Mouse (Mus musculus) stomach, postnatal 0 days (tissue): Measurements from ENCODE around the gene Slc9b1. TPM values are rescaled to one million over a fixed set of nuclear protein-coding genes. Genes with fewer than 3 reads are reported as not detected.

Experiments used
- ATAC-seq: fragments of 200-750 bp; cut with Nextera tagmentation; 2 replicates; pipeline ENCODE4 v1.8.0; 2017; ENCODE audit not compliant: low FRiP score, low TSS enrichment
- DNase-seq: peaks from one replicate; pipeline ENCODE4 v3.0.0-alpha.2; 2016; ENCODE audit warnings: low spot score
- H3K27ac ChIP-seq: fragments of 300-500 bp; sonication (generic); replicated peaks from 2 replicates; pipeline ENCODE4 v1.5.1; 2014; ENCODE audit warnings: mild to moderate bottlenecking, control low read depth
- H3K27me3 ChIP-seq: fragments of 300-500 bp; sonication (generic); 2 replicates; pipeline ENCODE4 v1.6.1; 2014; ENCODE audit warnings: low read length; ENCODE audit not compliant: control insufficient read depth, insufficient read depth
- H3K36me3 ChIP-seq: fragments of 300-500 bp; sonication (generic); 2 replicates; pipeline ENCODE4 v1.6.1; 2014; ENCODE audit warnings: low read length, mixed read lengths; ENCODE audit not compliant: control insufficient read depth, insufficient read depth
- H3K4me1 ChIP-seq: fragments of 300-500 bp; sonication (generic); replicated peaks from 2 replicates; pipeline ENCODE4 v1.6.1; 2014; ENCODE audit warnings: antibody characterized with exemption; ENCODE audit not compliant: control insufficient read depth, insufficient read depth
- H3K4me2 ChIP-seq: fragments of 300-500 bp; sonication (generic); replicated peaks from 2 replicates; pipeline ENCODE4 v1.6.1; 2014; ENCODE audit warnings: low read depth, mild to moderate bottlenecking, control low read depth, moderate library complexity
- H3K4me3 ChIP-seq: fragments of 300-500 bp; sonication (generic); 2 replicates; pipeline ENCODE4 v1.5.1; 2014; ENCODE audit warnings: low read depth, low read length, control low read depth
- H3K9ac ChIP-seq: fragments of 300-500 bp; sonication (generic); 2 replicates; pipeline ENCODE4 v1.6.1; 2014; ENCODE audit warnings: mild to moderate bottlenecking, low read length, control low read depth, mixed read lengths
- H3K9me3 ChIP-seq: fragments of 300-500 bp; sonication (generic); 2 replicates; pipeline ENCODE4 v1.6.1; 2016; ENCODE audit warnings: low read length; ENCODE audit not compliant: control insufficient read depth
- CTCF ChIP-seq: IDR thresholded peaks from 2 replicates; pipeline ENCODE4 v1.5.1; 2016; ENCODE audit warnings: antibody characterized with exemption, low read depth, mild to moderate bottlenecking, moderate library complexity
- EP300 ChIP-seq: optimal IDR thresholded peaks from 2 replicates; pipeline ENCODE3; 2016; ENCODE audit warnings: antibody characterized with exemption
- WGBS: fragments of 180-500 bp; shearing (Covaris S2); extraction: QIAGEN DNeasy Blood & Tissue Kit; methylation state at CpG from one replicate; pipeline ENCODE4 v1.1.7; 2014; 5-methylcytosine and 5-hydroxymethylcytosine counted together
- polyA plus RNA-seq: library from polyadenylated mRNA; unstranded; fragments of >200 nt; fragmentation: Nextera tagmentation; extraction: Ambion mirVana; gene quantifications from 2 replicates; pipeline ENCODE4 v1.2.1, GENCODE M21; 2015

Slc9b1 gene
- polyA plus RNA-seq, 1 experiment from 2014 or later = 0.07 TPM

- H3K4me1 ChIP-seq = no peaks in the 10 kb centered on the region
- no peaks in the 10 kb centered on the region for H3K36me3 ChIP-seq
- DNase-seq (no peak), ATAC-seq (no peak)
- no peak overlapping the region for H3K9ac ChIP-seq
- no peak overlapping the region for H3K4me3 ChIP-seq
- H3K9me3 ChIP-seq = no peaks in the 10 kb centered on the region
- no peaks in the 10 kb centered on the region for H3K27me3 ChIP-seq
- 88% methylated on average over 3 of the region's 3 CpGs for WGBS
- no peak overlapping the region for H3K4me2 ChIP-seq
- TF ChIP-seq CTCF = no peak
- TF ChIP-seq EP300 = no peak
- no peak overlapping the region for H3K27ac ChIP-seq
These were observed 4.0 kb downstream of the Slc9b1 start for GRCm38 (mm10) chr3:135351857-135352256.

- Histone ChIP-seq H3K27me3 (no peaks in the 10 kb centered on the region), H3K36me3 (no peaks in the 10 kb centered on the region), H3K4me1 (no peaks in the 10 kb centered on the region), H3K9ac (no peak overlapping the region), H3K4me2 (no peak overlapping the region), H3K27ac (no peak overlapping the region), H3K9me3 (no peaks in the 10 kb centered on the region), H3K4me3 (no peak overlapping the region)
- WGBS = 85% methylated on average over 4 of the region's 4 CpGs
- no peak for ATAC-seq
- DNase-seq = no peak
- TF ChIP-seq EP300 (no peak), CTCF (no peak)
These were observed 9.6 kb downstream of the Slc9b1 start for GRCm38 (mm10) chr3:135357394-135357793.

- H3K9ac ChIP-seq = no peak overlapping the region
- H3K4me3 ChIP-seq = no peak overlapping the region
- no peak overlapping the region for H3K27ac ChIP-seq
- no peaks in the 10 kb centered on the region for H3K27me3 ChIP-seq
- no peak for DNase-seq
- TF ChIP-seq CTCF = no peak
- TF ChIP-seq EP300 = no peak
- no peaks in the 10 kb centered on the region for H3K9me3 ChIP-seq
- H3K36me3 ChIP-seq = no peaks in the 10 kb centered on the region
- WGBS = 58% methylated on average over 3 of the region's 3 CpGs
- no peak overlapping the region for H3K4me2 ChIP-seq
- no peak for ATAC-seq
- no peaks in the 10 kb centered on the region for H3K4me1 ChIP-seq
These were observed 28.0 kb downstream of the Slc9b1 start for GRCm38 (mm10) chr3:135375836-135376235.

GRCm38 (mm10) chr3:135377445-135377844, 29.6 kb downstream of the Slc9b1 start:
- no peak for ATAC-seq
- Histone ChIP-seq H3K36me3 (no peaks in the 10 kb centered on the region), H3K4me2 (no peak overlapping the region), H3K9ac (no peak overlapping the region), H3K27ac (no peak overlapping the region), H3K4me3 (no peak overlapping the region), H3K27me3 (no peaks in the 10 kb centered on the region), H3K9me3 (no peaks in the 10 kb centered on the region), H3K4me1 (no peaks in the 10 kb centered on the region)
- WGBS = 77% methylated on average over 10 of the region's 10 CpGs
- no peak for TF ChIP-seq CTCF
- no peak for TF ChIP-seq EP300
- DNase-seq = no peak

- no peak overlapping the region for H3K9ac ChIP-seq
- ATAC-seq (no peak), DNase-seq (no peak)
- H3K4me3 ChIP-seq = no peak overlapping the region
- no peaks in the 10 kb centered on the region for H3K4me1 ChIP-seq
- H3K27me3 ChIP-seq = no peaks in the 10 kb centered on the region
- WGBS = 92% methylated on average over 4 of the region's 4 CpGs
- no peaks in the 10 kb centered on the region for H3K9me3 ChIP-seq
- no peak overlapping the region for H3K27ac ChIP-seq
- TF ChIP-seq EP300 = no peak
- TF ChIP-seq CTCF = no peak
- no peak overlapping the region for H3K4me2 ChIP-seq
- H3K36me3 ChIP-seq = no peaks in the 10 kb centered on the region
These were observed 32.0 kb downstream of the Slc9b1 start for GRCm38 (mm10) chr3:135379868-135380267.

- H3K36me3 ChIP-seq = no peaks in the 10 kb centered on the region
- no peaks in the 10 kb centered on the region for H3K9me3 ChIP-seq
- WGBS = 49% methylated on average over 6 of the region's 6 CpGs
- no peak overlapping the region for H3K9ac ChIP-seq
- H3K4me1 ChIP-seq = no peaks in the 10 kb centered on the region
- no peak overlapping the region for H3K27ac ChIP-seq
- no peak overlapping the region for H3K4me2 ChIP-seq
- H3K4me3 ChIP-seq = no peak overlapping the region
- TF ChIP-seq EP300 (no peak), CTCF (no peak)
- ATAC-seq (no peak), DNase-seq (no peak)
- H3K27me3 ChIP-seq = no peaks in the 10 kb centered on the region
These were observed 45.4 kb downstream of the Slc9b1 start for GRCm38 (mm10) chr3:135393186-135393585.
